In the genomic region with DNA sequence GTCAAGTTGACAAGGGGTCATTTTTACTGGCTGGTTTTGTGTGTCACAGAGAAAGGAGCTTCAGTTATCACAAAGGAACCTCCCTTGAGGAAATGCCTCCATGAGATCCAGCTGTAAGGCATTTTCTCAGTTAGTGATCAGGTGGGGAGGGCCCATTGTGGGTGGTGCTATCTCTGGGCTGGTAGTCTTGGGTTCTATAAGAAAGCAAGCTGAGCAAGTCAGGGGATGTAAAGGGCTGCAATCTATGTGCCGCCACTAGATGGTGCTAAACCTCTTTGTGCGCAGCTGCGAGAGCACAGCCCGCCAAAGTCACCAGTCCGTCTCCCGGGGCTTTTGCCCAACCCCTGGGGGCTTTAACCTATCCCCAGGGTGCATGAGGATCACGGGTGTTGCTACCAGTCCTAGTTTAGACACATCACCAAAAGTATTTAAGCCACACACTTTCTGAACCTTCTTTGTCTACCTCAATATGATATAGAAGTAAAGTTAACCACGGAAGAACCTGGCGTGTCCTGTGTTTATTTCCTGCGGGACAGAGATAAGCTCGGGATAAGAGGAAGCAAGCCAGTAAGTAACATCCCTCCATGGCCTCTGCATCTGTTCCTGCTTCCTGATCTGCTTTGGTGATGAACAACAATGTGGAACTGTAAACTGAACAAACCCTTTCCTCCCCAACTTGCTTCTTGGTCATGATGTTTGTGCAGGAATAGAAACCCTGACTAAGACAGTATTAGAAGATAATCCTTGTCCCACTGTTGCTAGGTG, we compare ENCODE assay signal across 9 mouse cellular contexts. TPM values are rescaled to one million over a fixed set of nuclear protein-coding genes. Genes with fewer than 3 reads are reported as not detected.
DNase-seq lines count a peak whose midpoint lies in the region; ATAC-seq and TF ChIP-seq lines count a peak whose summit lies in the region.
"Not testable (repeated sequence)": the region's sequence is repeated elsewhere in the genome, so short reads cannot be mapped to it uniquely, and the experiment has no call there.
"Had no signal": no experiment of that assay in that cellular context is flagged by ENCODE, and none has a peak within 500 bp of the region (broad histone marks: within the 10 kb centered on the region; RNA-seq: fewer than 3 reads in every experiment).

No protein-coding gene starts in this region.

- H3K4me1 ChIP-seq in embryonic facial prominence, embryonic 14.5 days (ENCODE audit: control insufficient read depth, insufficient read depth, low read length); heart, embryonic 10.5 days; kidney, adult 2 months (ENCODE audit: control insufficient read depth, insufficient read depth, low read length): not testable (repeated sequence)
- H3K4me1 ChIP-seq in megakaryocyte, embryonic 14.5 days: peaks cover 20% of the 10 kb centered on the region

- H3K27ac ChIP-seq in embryonic facial prominence, embryonic 14.5 days (replicated peaks; ENCODE audit: low read depth, low read length); heart, embryonic 10.5 days; kidney, adult 2 months (ENCODE audit: insufficient read depth, low read depth, low read length): not testable (repeated sequence)

- not testable (repeated sequence) for TF ChIP-seq POLR2A in kidney, adult 2 months (IDR thresholded peaks at IDR 0.05; ENCODE audit: low read depth, low read length)

- not testable (repeated sequence) for H3K36me3 ChIP-seq in embryonic facial prominence, embryonic 14.5 days (ENCODE audit: control insufficient read depth, insufficient read depth, low read length); heart, embryonic 10.5 days; kidney, adult 2 months (ENCODE audit: control insufficient read depth, insufficient read depth, low read length); megakaryocyte, embryonic 14.5 days (replicated peaks; ENCODE audit: low read length)

- H3K27me3 ChIP-seq in embryonic facial prominence, embryonic 14.5 days (replicated peaks; ENCODE audit: control insufficient read depth, insufficient read depth, low read length); heart, embryonic 10.5 days (ENCODE audit: insufficient read depth, poor library complexity, severe bottlenecking); kidney, adult 2 months (replicated peaks; ENCODE audit: control insufficient read depth, insufficient read depth, low read length); megakaryocyte, embryonic 14.5 days (replicated peaks): not testable (repeated sequence)

- peak; percentile 18; the same call in 1 of the 2 replicates for ATAC-seq in embryonic facial prominence, embryonic 14.5 days (ENCODE audit: low read depth)

- WGBS in embryonic facial prominence, embryonic 14.5 days: 14% methylated on average over 7 of the region's 11 CpGs
- 6% methylated on average over 11 of the region's 11 CpGs for WGBS in heart, embryonic 10.5 days
- WGBS in kidney, adult 2 months: 7% methylated on average over 11 of the region's 11 CpGs

- 0 out of 2 replicates have a peak overlapping the region, but pooled peaks have one; percentile 6 for H3K4me3 ChIP-seq in embryonic facial prominence, embryonic 14.5 days (ENCODE audit: low read depth, low read length)
- H3K4me3 ChIP-seq in heart, embryonic 10.5 days: peak overlapping the region; percentile 32; the same call in 1 of the 2 replicates
- not testable (repeated sequence) for H3K4me3 ChIP-seq in kidney, adult 2 months (ENCODE audit: insufficient read depth, low read depth, low read length)
- peak overlapping the region; percentile 84 for H3K4me3 ChIP-seq in megakaryocyte, embryonic 14.5 days (replicated peaks)

- H3K9ac ChIP-seq in embryonic facial prominence, embryonic 14.5 days (ENCODE audit: low read depth, low read length): peak overlapping the region; percentile 25; the same call in 1 of the 2 replicates

- intact Hi-C loops in left cerebral cortex, postnatal 25 days (cut with DNase I): not testable (repeated sequence)

- not testable (repeated sequence) for H3K9me3 ChIP-seq in embryonic facial prominence, embryonic 14.5 days (ENCODE audit: control insufficient read depth, low read length); heart, embryonic 10.5 days; megakaryocyte, embryonic 14.5 days

- peak; percentile 53 for DNase-seq in adrenal gland, adult 8-10 months
- DNase-seq in embryonic facial prominence, embryonic 14.5 days (ENCODE audit: low spot score): peak; percentile 22
- not testable (repeated sequence) for DNase-seq in heart, embryonic 10.5 days (ENCODE audit: low spot score)
- DNase-seq in kidney, adult 2 months: peak; percentile 73
- DNase-seq in left cerebral cortex, postnatal 25 days (ENCODE audit: low spot score in 2 of 2): peak; percentile 72 to 86
- DNase-seq in right cerebral cortex, postnatal 25 days: peak; percentile 59
- peak; percentile 32 to 55 for DNase-seq in urinary bladder, postnatal 36 days (ENCODE audit: low spot score in 2 of 2)

- peak overlapping the region; percentile 49 for H3K4me2 ChIP-seq in embryonic facial prominence, embryonic 14.5 days (ENCODE audit: low read depth, low read length)

- TF ChIP-seq CTCF in kidney, adult 2 months (conservative IDR thresholded peaks at IDR 0.05; ENCODE audit: insufficient read depth, insufficient read length, low read depth, low read length): peak; percentile 29; the same call in 1 of the 2 replicates

RNA-seq across cellular contexts. Expression of a gene that starts 6.1 kb away (rescaled TPM):
- 1 to 10 TPM in 1 of 4 experiments, under 1 TPM in 3; 0.58 to 1.8 (median 0.87) TPM for total RNA-seq in adrenal gland, adult 8-10 months (2022)
- 0.52 and 1.5 TPM in 2 replicates for polyA plus RNA-seq in embryonic facial prominence, embryonic 14.5 days (2014; fragmentation: Nextera tagmentation; extraction: Ambion mirVana)
- polyA plus RNA-seq in heart, embryonic 10.5 days (2016; fragmentation: Nextera tagmentation; extraction: Ambion mirVana): 0.20 and 0.28 TPM in 2 replicates
- polyA plus RNA-seq in kidney, adult 2 months (2012; rRNA removed): 1.3 and 1.9 TPM in 2 replicates
- under 1 TPM; 0.18 to 0.48 TPM for total RNA-seq in left cerebral cortex, postnatal 25 days (2021)
- polyA plus RNA-seq in megakaryocyte, embryonic 14.5 days (2012; ENCODE audit: insufficient read depth, low replicate concordance): 1.1 TPM in 1 of 2 replicates, not detected in the other

RNA-seq across cellular contexts. Expression of a gene that starts 22.6 kb away (rescaled TPM):
- 10 to 100 TPM; 17.3 to 27.2 (median 24.3) TPM for total RNA-seq in adrenal gland, adult 8-10 months (2022)
- polyA plus RNA-seq in embryonic facial prominence, embryonic 14.5 days (2014; fragmentation: Nextera tagmentation; extraction: Ambion mirVana): 24.4 and 28.2 TPM in 2 replicates
- 19.4 and 25.4 TPM in 2 replicates for polyA plus RNA-seq in heart, embryonic 10.5 days (2016; fragmentation: Nextera tagmentation; extraction: Ambion mirVana)
- polyA plus RNA-seq in kidney, adult 2 months (2012; rRNA removed): 38.9 and 46.2 TPM in 2 replicates
- total RNA-seq in left cerebral cortex, postnatal 25 days (2021): 10 to 100 TPM; 44.4 to 47.8 TPM
- polyA plus RNA-seq in megakaryocyte, embryonic 14.5 days (2012; ENCODE audit: insufficient read depth, low replicate concordance): 12.4 and 15.0 TPM in 2 replicates

RNA-seq across cellular contexts. Expression of a gene that starts 46.2 kb away (rescaled TPM):
- 10 to 100 TPM; 64.1 to 84.4 (median 76.6) TPM for total RNA-seq in adrenal gland, adult 8-10 months (2022)
- 32.9 and 33.9 TPM in 2 replicates for polyA plus RNA-seq in embryonic facial prominence, embryonic 14.5 days (2014; fragmentation: Nextera tagmentation; extraction: Ambion mirVana)
- 25.9 and 30.4 TPM in 2 replicates for polyA plus RNA-seq in heart, embryonic 10.5 days (2016; fragmentation: Nextera tagmentation; extraction: Ambion mirVana)
- polyA plus RNA-seq in kidney, adult 2 months (2012; rRNA removed): 161 and 199 TPM in 2 replicates
- total RNA-seq in left cerebral cortex, postnatal 25 days (2021): 10 to 100 TPM; 32.3 to 32.9 TPM
- 94.2 and 172 TPM in 2 replicates for polyA plus RNA-seq in megakaryocyte, embryonic 14.5 days (2012; ENCODE audit: insufficient read depth, low replicate concordance)

RNA-seq across cellular contexts. Expression of a gene that starts 49.4 kb away (rescaled TPM):
- total RNA-seq in adrenal gland, adult 8-10 months (2022): under 1 TPM in 1 of 4 experiments, not detected in 3; 0.87 TPM
- not detected in 2 replicates for polyA plus RNA-seq in embryonic facial prominence, embryonic 14.5 days (2014; fragmentation: Nextera tagmentation; extraction: Ambion mirVana)
- not detected in 2 replicates for polyA plus RNA-seq in heart, embryonic 10.5 days (2016; fragmentation: Nextera tagmentation; extraction: Ambion mirVana)
- polyA plus RNA-seq in kidney, adult 2 months (2012; rRNA removed): not detected in 2 replicates
- total RNA-seq in left cerebral cortex, postnatal 25 days (2021): not detected
- 0.39 TPM in 1 of 2 replicates, not detected in the other for polyA plus RNA-seq in megakaryocyte, embryonic 14.5 days (2012; ENCODE audit: insufficient read depth, low replicate concordance)
- total RNA-seq: megakaryocyte-erythroid progenitor cell, adult 5-6 weeks had no signal

RNA-seq across cellular contexts. Expression of a gene that starts 50.0 kb away (rescaled TPM):
- 10 to 100 TPM; 16.2 to 17.9 (median 16.3) TPM for total RNA-seq in adrenal gland, adult 8-10 months (2022)
- 7.0 and 7.2 TPM in 2 replicates for polyA plus RNA-seq in embryonic facial prominence, embryonic 14.5 days (2014; fragmentation: Nextera tagmentation; extraction: Ambion mirVana)
- 7.6 and 8.6 TPM in 2 replicates for polyA plus RNA-seq in heart, embryonic 10.5 days (2016; fragmentation: Nextera tagmentation; extraction: Ambion mirVana)
- polyA plus RNA-seq in kidney, adult 2 months (2012; rRNA removed): 36.6 and 42.6 TPM in 2 replicates
- 10 to 100 TPM; 11.7 to 13.0 TPM for total RNA-seq in left cerebral cortex, postnatal 25 days (2021)
- polyA plus RNA-seq in megakaryocyte, embryonic 14.5 days (2012; ENCODE audit: insufficient read depth, low replicate concordance): 1.8 and 4.1 TPM in 2 replicates
